ENCODE assay signal across 9 mouse cellular contexts in genomic region chr3:153835455-153836086, GRCm38 (mm10). TPM values are rescaled to one million over a fixed set of nuclear protein-coding genes. Genes with fewer than 3 reads are reported as not detected.
A peak's percentile ranks its signal among the peaks of the same experiment; 100 is the strongest.
DNase-seq lines count a peak whose midpoint lies in the region; ATAC-seq and TF ChIP-seq lines count a peak whose summit lies in the region.
"Had no signal": no experiment of that assay in that cellular context is flagged by ENCODE, and none has a peak within 500 bp of the region (broad histone marks: within the 10 kb centered on the region; RNA-seq: fewer than 3 reads in every experiment).

No protein-coding gene starts in this region.

- WGBS in kidney, adult 2 months: 68% methylated on average over 7 of the region's 7 CpGs
- 66% methylated on average over 7 of the region's 7 CpGs for WGBS in limb, embryonic 11.5 days
- WGBS in midbrain, postnatal 0 days: 70% methylated on average over 7 of the region's 7 CpGs

- TF ChIP-seq CTCF in kidney, adult 2 months (conservative IDR thresholded peaks at IDR 0.05; ENCODE audit: insufficient read depth, insufficient read length, low read depth, low read length): peak; percentile 83
- peak; percentile 68 for TF ChIP-seq CTCF in midbrain, postnatal 0 days (IDR thresholded peaks at IDR 0.05)

- no peak overlapping the region for H3K4me2 ChIP-seq in limb, embryonic 11.5 days (ENCODE audit: low read depth, severe bottlenecking)
- no peak overlapping the region for H3K4me2 ChIP-seq in midbrain, postnatal 0 days (ENCODE audit: low read depth, low read length, poor library complexity, severe bottlenecking)
- H3K4me2 ChIP-seq: neural tube, embryonic 12.5 days had no signal

- no peak overlapping the region for H3K4me3 ChIP-seq in kidney, adult 2 months (ENCODE audit: insufficient read depth, low read depth, low read length)
- no peak overlapping the region for H3K4me3 ChIP-seq in limb, embryonic 11.5 days (ENCODE audit: low read depth, low read length)
- H3K4me3 ChIP-seq in midbrain, postnatal 0 days (ENCODE audit: low read depth, low read length): no peak overlapping the region
- H3K4me3 ChIP-seq: neural tube, embryonic 12.5 days had no signal

- no peaks in the 10 kb centered on the region for H3K36me3 ChIP-seq in kidney, adult 2 months (ENCODE audit: control insufficient read depth, insufficient read depth, low read length)
- no peaks in the 10 kb centered on the region for H3K36me3 ChIP-seq in limb, embryonic 11.5 days (ENCODE audit: control insufficient read depth, insufficient read depth, low read length)
- no peaks in the 10 kb centered on the region for H3K36me3 ChIP-seq in midbrain, postnatal 0 days (ENCODE audit: insufficient read depth, low read length)
- H3K36me3 ChIP-seq in splenic B cell, adult 2 months (ENCODE audit: control insufficient read depth, insufficient read depth, low read length, poor library complexity, severe bottlenecking): no peaks in the 10 kb centered on the region
- H3K36me3 ChIP-seq: neural tube, embryonic 12.5 days had no signal

- H3K9me3 ChIP-seq in limb, embryonic 11.5 days (ENCODE audit: control insufficient read depth, low read length): no peaks in the 10 kb centered on the region
- H3K9me3 ChIP-seq in midbrain, postnatal 0 days (ENCODE audit: low read length): no peaks in the 10 kb centered on the region
- H3K9me3 ChIP-seq: neural tube, embryonic 12.5 days had no signal

- TF ChIP-seq POLR2A in kidney, adult 2 months (IDR thresholded peaks at IDR 0.05; ENCODE audit: low read depth, low read length): no peak

- DNase-seq in urinary bladder, adult 18-20 months (ENCODE audit: low spot score in 2 of 2): peak; percentile 28 to 43
- no peak for DNase-seq in urinary bladder, postnatal 10 days (ENCODE audit: low spot score)
- peak; percentile 53 to 81 for DNase-seq in gastrocnemius, postnatal 4 days (ENCODE audit: low spot score in 2 of 2)
- peak; percentile 82 for DNase-seq in kidney, adult 2 months
- peak; percentile 70 for DNase-seq in limb, embryonic 11.5 days (ENCODE audit: low spot score)
- peak; percentile 53 for DNase-seq in midbrain, postnatal 0 days (ENCODE audit: low spot score)
- DNase-seq in splenic B cell, adult 2 months (ENCODE audit: low read depth, low spot score): peak; percentile 69

- ATAC-seq in common myeloid progenitor, adult 5-6 weeks (replicated peaks; ENCODE audit: low read depth, poor library complexity, severe bottlenecking): peak; percentile 72
- no peak for ATAC-seq in limb, embryonic 11.5 days (ENCODE audit: insufficient number of reproducible peaks, low FRiP score, low TSS enrichment, low read depth)
- no peak for ATAC-seq in midbrain, postnatal 0 days (ENCODE audit: low FRiP score)

- H3K9ac ChIP-seq in limb, embryonic 11.5 days (ENCODE audit: low read length): no peak overlapping the region
- H3K9ac ChIP-seq in midbrain, postnatal 0 days (replicated peaks; ENCODE audit: low read length, poor library complexity, severe bottlenecking): no peak overlapping the region
- H3K9ac ChIP-seq: neural tube, embryonic 12.5 days had no signal

- no peaks in the 10 kb centered on the region for H3K4me1 ChIP-seq in kidney, adult 2 months (ENCODE audit: control insufficient read depth, insufficient read depth, low read length)
- no peaks in the 10 kb centered on the region for H3K4me1 ChIP-seq in limb, embryonic 11.5 days (ENCODE audit: control insufficient read depth, insufficient read depth, low read length)
- H3K4me1 ChIP-seq in midbrain, postnatal 0 days (ENCODE audit: insufficient read depth, low read length): no peaks in the 10 kb centered on the region
- H3K4me1 ChIP-seq: neural tube, embryonic 12.5 days had no signal

- no peak overlapping the region for H3K27ac ChIP-seq in kidney, adult 2 months (ENCODE audit: insufficient read depth, low read depth, low read length)
- no peak overlapping the region for H3K27ac ChIP-seq in limb, embryonic 11.5 days (replicated peaks; ENCODE audit: low read depth, low read length)
- no peak overlapping the region for H3K27ac ChIP-seq in midbrain, postnatal 0 days (ENCODE audit: low read depth, low read length)
- H3K27ac ChIP-seq: neural tube, embryonic 12.5 days had no signal

- H3K27me3 ChIP-seq in kidney, adult 2 months (replicated peaks; ENCODE audit: control insufficient read depth, insufficient read depth, low read length): no peaks in the 10 kb centered on the region
- no peaks in the 10 kb centered on the region for H3K27me3 ChIP-seq in limb, embryonic 11.5 days (ENCODE audit: control insufficient read depth, insufficient read depth, low read length)
- no peaks in the 10 kb centered on the region for H3K27me3 ChIP-seq in midbrain, postnatal 0 days (ENCODE audit: insufficient read depth, low read length)
- no peaks in the 10 kb centered on the region for H3K27me3 ChIP-seq in splenic B cell, adult 2 months (ENCODE audit: control insufficient read depth, insufficient read depth, low read length, poor library complexity, severe bottlenecking)
- H3K27me3 ChIP-seq: neural tube, embryonic 12.5 days had no signal

RNA-seq across cellular contexts. Expression of gene Asb17, which starts 8.4 kb away (rescaled TPM):
- 0.58 and 1.3 TPM in 2 replicates for total RNA-seq in common myeloid progenitor, adult 5-6 weeks (2017)
- total RNA-seq in gastrocnemius, postnatal 4 days (2021): not detected
- polyA plus RNA-seq in kidney, adult 2 months (2012; rRNA removed): 0.05 and 0.15 TPM in 2 replicates
- polyA plus RNA-seq in limb, embryonic 11.5 days (2014; fragmentation: Nextera tagmentation; extraction: Ambion mirVana): 0.24 and 0.32 TPM in 2 replicates
- 0.44 TPM in 1 of 2 replicates, not detected in the other for total RNA-seq in midbrain, postnatal 0 days (2014; rRNA removed)
- polyA plus RNA-seq in midbrain, postnatal 0 days (2015; fragmentation: Nextera tagmentation; extraction: Ambion mirVana): 0.07 TPM in 1 of 2 replicates, not detected in the other
